Mouse (Mus musculus) embryonic fibroblast, embryonic 13.5 days (primary cell): ENCODE results near the gene Apbb1ip.

Experiments used
- CTCF ChIP-seq: IDR thresholded peaks from 2 replicates; pipeline ENCODE4 v1.5.1; 2011; ENCODE audit warnings: mild to moderate bottlenecking, control low read depth, low read length, moderate library complexity, borderline replicate concordance; ENCODE audit not compliant: insufficient read depth
- POLR2A ChIP-seq: IDR thresholded peaks from 2 replicates; pipeline ENCODE4 v1.6.1; 2011; ENCODE audit warnings: low read depth, mild to moderate bottlenecking, control low read depth, low read length, moderate library complexity

GRCm38 (mm10) chr2:22760452-22760851 lies 13.4 kb upstream of the Apbb1ip start:
- TF ChIP-seq CTCF (no peak), POLR2A (no peak)
